Mouse (Mus musculus) limb, embryonic 11.5 days (tissue): Measurements from ENCODE around the gene Casz1. TPM values are rescaled to one million over a fixed set of nuclear protein-coding genes. Genes with fewer than 3 reads are reported as not detected.

Experiments
- ATAC-seq: fragments of 200-750 bp; cut with Nextera tagmentation; 2 replicates; pipeline ENCODE4 v1.8.0; 2017; ENCODE audit warnings: low read depth; ENCODE audit not compliant: insufficient number of reproducible peaks, low FRiP score, low TSS enrichment
- DNase-seq: peaks from one replicate; pipeline ENCODE4 v3.0.0-alpha.2; 2015; ENCODE audit warnings: low spot score
- H3K27ac ChIP-seq: fragments of 300-500 bp; sonication (generic); replicated peaks from 2 replicates; pipeline ENCODE4 v1.5.1; 2014; ENCODE audit warnings: low read depth, mild to moderate bottlenecking, low read length
- H3K27me3 ChIP-seq: fragments of 300-500 bp; sonication (generic); 2 replicates; pipeline ENCODE4 v1.6.1; 2014; ENCODE audit warnings: mild to moderate bottlenecking, low read length, mixed read lengths; ENCODE audit not compliant: control insufficient read depth, insufficient read depth
- H3K36me3 ChIP-seq: fragments of 300-500 bp; sonication (generic); 2 replicates; pipeline ENCODE4 v1.6.1; 2014; ENCODE audit warnings: mild to moderate bottlenecking, low read length, moderate library complexity, mixed read lengths; ENCODE audit not compliant: control insufficient read depth, insufficient read depth
- H3K4me1 ChIP-seq: fragments of 300-500 bp; sonication (generic); 2 replicates; pipeline ENCODE4 v1.6.1; 2014; ENCODE audit warnings: low read length, mixed read lengths; ENCODE audit not compliant: control insufficient read depth, insufficient read depth
- H3K4me2 ChIP-seq: fragments of 300-500 bp; sonication (generic); 2 replicates; pipeline ENCODE4 v1.6.1; 2014; ENCODE audit warnings: low read depth, mild to moderate bottlenecking, moderate library complexity; ENCODE audit not compliant: severe bottlenecking
- H3K4me3 ChIP-seq: fragments of 300-500 bp; sonication (generic); 2 replicates; pipeline ENCODE4 v1.5.1; 2014; ENCODE audit warnings: low read depth, low read length
- H3K9ac ChIP-seq: fragments of 300-500 bp; sonication (generic); 2 replicates; pipeline ENCODE4 v1.6.1; 2014; ENCODE audit warnings: mild to moderate bottlenecking, low read length
- H3K9me3 ChIP-seq: fragments of 300-500 bp; sonication (generic); 2 replicates; pipeline ENCODE4 v1.6.1; 2016; ENCODE audit warnings: low read length; ENCODE audit not compliant: control insufficient read depth
- WGBS: fragments of 180-500 bp; shearing (Covaris S2); extraction: QIAGEN DNeasy Blood & Tissue Kit; methylation state at CpG from one replicate; pipeline ENCODE4 v1.1.7; 2014; 5-methylcytosine and 5-hydroxymethylcytosine counted together
- polyA plus RNA-seq: library from polyadenylated mRNA; unstranded; fragments of >200 nt; fragmentation: Nextera tagmentation; extraction: Ambion mirVana; gene quantifications from 2 replicates; pipeline ENCODE4 v1.2.1, GENCODE M21; 2014

The Casz1 gene
- polyA plus RNA-seq, 1 experiment from 2014 or later = 1.6 TPM

DNA sequence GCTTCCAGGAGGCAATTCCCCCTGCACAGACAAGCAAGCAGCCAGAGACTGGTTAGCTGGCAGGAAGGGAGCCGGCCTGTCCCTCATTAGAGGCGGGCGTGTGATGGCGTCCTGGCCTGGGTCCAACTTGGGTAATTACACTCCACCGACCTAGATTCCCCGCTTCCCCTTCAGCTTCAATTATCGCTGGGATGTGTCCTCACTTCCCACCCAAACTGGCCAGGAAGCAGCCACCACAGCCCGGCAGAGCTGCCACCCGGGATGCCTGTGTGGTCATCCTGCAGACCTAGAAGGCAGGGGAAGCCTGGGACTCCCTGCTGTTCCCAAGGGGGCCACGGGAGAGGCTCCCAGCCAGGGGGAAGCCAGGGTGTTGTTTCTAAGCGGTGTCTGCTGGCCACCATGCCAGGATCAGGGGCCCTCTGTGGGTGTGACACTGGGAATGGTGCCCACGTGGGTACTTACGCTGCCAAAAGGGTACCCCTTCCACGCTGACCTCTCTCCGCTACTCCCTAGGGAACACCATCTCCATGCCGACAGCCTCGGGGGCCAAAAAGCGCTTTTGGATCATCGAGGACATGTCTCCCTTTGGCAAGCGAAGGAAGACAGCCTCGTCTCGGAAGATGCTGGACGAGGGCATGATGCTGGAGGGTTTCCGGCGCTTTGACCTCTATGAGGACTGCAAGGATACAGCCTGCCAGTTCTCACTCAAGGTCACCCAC lies 146.9 kb downstream of the Casz1 start:
- no peaks in the 10 kb centered on the region for H3K36me3 ChIP-seq
- peak overlapping the region; percentile 76; the same call in 1 of the 2 replicates for H3K4me2 ChIP-seq
- H3K27ac ChIP-seq = no peak overlapping the region; the same call in 1 of the 2 replicates
- H3K9ac ChIP-seq = no peak overlapping the region
- H3K4me1 ChIP-seq = peaks cover 52% of the 10 kb centered on the region
- H3K9me3 ChIP-seq = no peaks in the 10 kb centered on the region
- DNase-seq (peak; percentile 78), ATAC-seq (no peak)
- peak overlapping the region; percentile 33; the same call in 1 of the 2 replicates for H3K4me3 ChIP-seq
- peaks cover 37% of the 10 kb centered on the region for H3K27me3 ChIP-seq
- 27% methylated on average over 25 of the region's 25 CpGs for WGBS

DNA sequence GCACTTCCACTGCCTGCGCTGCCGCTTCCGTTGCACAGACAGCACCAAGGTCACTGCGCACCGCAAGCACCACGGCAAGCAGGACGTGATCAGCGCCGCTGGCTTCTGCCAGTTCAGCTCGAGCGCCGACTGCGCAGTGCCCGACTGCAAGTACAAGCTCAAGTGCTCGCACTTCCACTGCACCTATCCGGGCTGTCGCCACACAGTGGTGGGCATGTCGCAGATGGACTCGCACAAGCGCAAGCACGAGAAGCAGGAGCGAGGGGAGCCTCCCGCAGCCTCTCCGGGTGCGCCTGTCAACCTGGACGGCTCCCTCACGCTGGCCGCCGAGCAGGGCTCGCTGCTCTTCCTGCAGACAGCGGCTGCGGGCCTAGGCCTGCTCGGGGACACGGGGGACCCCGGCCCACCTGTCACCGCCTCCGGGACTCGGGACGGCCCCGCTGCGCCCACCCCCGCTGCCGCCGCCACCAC lies 147.6 kb downstream of the Casz1 start:
- DNase-seq (peak; percentile 69), ATAC-seq (no peak)
- H3K4me3 ChIP-seq = peak overlapping the region; percentile 33
- H3K9ac ChIP-seq = 0 out of 2 replicates have a peak overlapping the region, but pooled peaks have one; percentile 43
- peaks cover 55% of the 10 kb centered on the region for H3K4me1 ChIP-seq
- 1% methylated on average over 41 of the region's 44 CpGs for WGBS
- no peaks in the 10 kb centered on the region for H3K36me3 ChIP-seq
- H3K9me3 ChIP-seq = no peaks in the 10 kb centered on the region
- peaks cover 37% of the 10 kb centered on the region for H3K27me3 ChIP-seq
- H3K27ac ChIP-seq = no peak overlapping the region
- H3K4me2 ChIP-seq = peak overlapping the region; percentile 76

DNA sequence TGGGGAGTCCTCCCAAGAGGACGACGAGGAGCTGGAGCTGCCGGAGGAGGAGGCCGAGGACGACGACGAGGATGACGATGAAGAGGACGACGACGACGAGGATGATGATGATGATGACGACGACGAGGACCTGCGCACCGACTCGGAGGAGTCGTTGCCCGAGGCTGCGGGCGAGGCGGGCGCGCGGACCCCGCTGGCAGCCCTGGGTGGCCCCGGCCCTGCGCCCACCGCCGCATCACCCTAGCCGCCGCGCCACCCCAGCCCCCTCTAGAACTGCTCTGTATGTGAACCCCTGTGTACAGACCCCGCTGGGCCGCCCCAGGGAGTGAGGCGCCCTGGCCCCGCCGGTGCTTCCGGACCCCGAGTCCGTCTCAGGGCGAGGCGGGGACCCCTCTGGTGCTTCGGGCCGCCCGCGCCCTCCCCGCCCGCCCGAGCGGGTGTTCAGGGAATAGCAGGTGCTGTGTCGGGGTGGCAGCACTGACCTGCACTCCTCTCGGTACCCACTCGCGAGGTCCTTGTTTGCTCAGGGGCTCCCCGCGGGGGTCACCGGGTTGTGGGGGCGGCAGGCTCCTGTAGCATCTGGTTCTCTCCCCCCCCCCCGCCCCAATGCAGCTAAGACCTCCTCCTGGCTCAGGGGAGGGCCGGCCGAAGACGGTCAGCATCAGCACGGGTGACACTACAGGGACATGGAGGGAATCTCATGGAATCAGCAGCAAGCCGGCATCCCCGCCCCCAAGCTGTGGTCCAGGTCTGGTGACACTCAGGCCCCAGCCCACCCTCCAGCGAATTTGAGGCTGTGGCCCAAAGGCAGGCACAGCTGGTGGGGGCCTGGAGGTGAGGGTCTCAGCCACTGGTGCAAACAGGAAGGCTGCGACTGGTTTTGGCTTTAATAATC lies 148.3 kb downstream of the Casz1 start:
- Histone ChIP-seq H3K9me3 (no peaks in the 10 kb centered on the region), H3K4me1 (peaks cover 54% of the 10 kb centered on the region), H3K27me3 (peaks cover 37% of the 10 kb centered on the region), H3K27ac (no peak overlapping the region), H3K4me3 (peak overlapping the region; percentile 33), H3K4me2 (peak overlapping the region; percentile 76), H3K36me3 (no peaks in the 10 kb centered on the region), H3K9ac (peak overlapping the region; percentile 43; the same call in 1 of the 2 replicates)
- DNase-seq (no peak), ATAC-seq (0 out of 2 replicates have a peak, but pooled peaks have one; percentile 22)
- 2% methylated on average over 67 of the region's 69 CpGs for WGBS

DNA sequence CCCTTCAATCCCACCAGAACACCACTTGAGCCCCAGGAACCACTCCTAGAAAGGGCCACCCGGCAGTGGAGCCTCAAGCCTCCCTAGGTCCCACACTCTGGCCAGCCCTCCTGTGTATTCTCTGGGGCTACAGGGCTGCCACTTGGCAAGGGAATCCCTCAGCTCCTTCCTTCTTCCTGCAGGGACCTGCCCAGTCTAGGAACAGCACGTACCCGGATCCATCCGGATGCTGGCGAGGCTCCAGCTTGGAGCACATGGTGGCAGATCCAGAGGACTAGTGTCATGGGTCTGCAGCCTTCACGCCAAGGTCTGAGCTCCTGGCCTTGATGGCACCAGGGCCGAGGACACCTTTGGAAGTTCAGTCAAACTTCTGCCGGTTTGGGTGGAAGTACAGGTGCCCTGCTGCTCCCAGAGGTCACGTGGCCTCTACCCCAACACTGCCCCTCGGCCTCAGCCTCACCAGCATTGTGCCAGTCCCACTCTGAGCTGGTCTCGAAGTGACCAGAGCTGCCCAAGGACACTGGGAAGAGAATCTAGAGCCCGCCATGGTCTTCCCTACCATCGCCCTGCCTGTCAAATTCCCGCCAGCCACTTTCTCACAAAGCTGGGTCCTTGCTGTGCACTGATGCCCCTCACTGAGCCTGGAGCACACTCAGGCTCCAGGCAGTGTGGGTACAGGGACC lies 151.0 kb downstream of the Casz1 start:
- Histone ChIP-seq H3K4me1 (peaks cover 46% of the 10 kb centered on the region), H3K36me3 (peaks cover 4% of the 10 kb centered on the region; the same call in 1 of the 2 replicates), H3K27ac (no peak overlapping the region), H3K9me3 (no peaks in the 10 kb centered on the region), H3K4me2 (no peak overlapping the region), H3K9ac (no peak overlapping the region), H3K4me3 (no peak overlapping the region), H3K27me3 (peaks cover 34% of the 10 kb centered on the region)
- ATAC-seq = no peak
- DNase-seq = no peak
- WGBS = 88% methylated on average over 14 of the region's 14 CpGs

DNA sequence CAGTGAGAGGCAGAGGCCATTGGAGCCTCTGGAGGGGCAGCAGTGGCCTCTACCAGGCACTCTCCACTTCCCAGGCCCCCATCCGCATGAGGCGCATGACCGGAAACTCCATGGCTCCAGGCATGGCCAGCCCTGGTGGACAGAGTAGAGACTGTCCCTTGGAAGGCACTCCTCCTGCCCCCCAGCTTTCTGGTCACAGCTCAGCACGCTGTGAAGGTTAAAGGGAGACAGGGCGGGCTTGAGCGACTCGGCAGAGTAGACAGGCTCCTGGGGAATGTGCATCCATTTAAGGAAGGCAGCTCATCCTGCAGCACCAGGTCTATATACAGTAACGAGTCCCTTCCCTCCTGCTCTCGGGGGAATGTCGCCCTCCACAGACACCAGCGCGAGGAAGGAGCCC lies 155.8 kb downstream of the Casz1 start:
- DNase-seq = no peak

DNA sequence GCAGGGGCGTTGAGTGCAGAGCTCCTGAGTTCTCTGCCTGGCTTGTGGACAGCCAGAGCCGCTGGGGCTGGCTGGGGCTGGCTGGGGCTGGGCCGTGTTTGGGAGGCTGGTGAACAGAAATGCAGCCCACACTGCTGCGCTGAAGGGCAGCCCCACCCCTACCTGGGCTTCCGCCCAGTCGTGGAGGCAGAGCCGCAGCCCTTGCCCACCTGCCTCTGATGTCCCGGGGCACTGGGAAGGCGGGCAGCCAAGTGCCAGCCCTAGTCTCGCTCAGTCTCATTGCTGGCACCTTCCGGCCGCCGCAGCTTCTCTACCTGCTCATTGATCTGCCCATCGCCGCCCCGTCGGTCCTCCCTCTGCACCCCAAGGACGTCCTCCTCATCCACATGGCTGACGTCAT lies 156.9 kb downstream of the Casz1 start:
- no peak overlapping the region for H3K27ac ChIP-seq

More for the DNA sequence above, 155.8 kb downstream of the Casz1 start:
- H3K4me1 ChIP-seq = peaks cover 32% of the 10 kb centered on the region
- H3K9ac ChIP-seq = no peak overlapping the region
- ATAC-seq = no peak
- no peak overlapping the region for H3K4me2 ChIP-seq
- H3K27me3 ChIP-seq = no peaks in the 10 kb centered on the region
- no peak overlapping the region for H3K27ac ChIP-seq
- peaks cover 7% of the 10 kb centered on the region; the same call in 1 of the 2 replicates for H3K36me3 ChIP-seq
- WGBS = 78% methylated on average over 12 of the region's 12 CpGs
- H3K4me3 ChIP-seq = no peak overlapping the region
- no peaks in the 10 kb centered on the region for H3K9me3 ChIP-seq

DNA sequence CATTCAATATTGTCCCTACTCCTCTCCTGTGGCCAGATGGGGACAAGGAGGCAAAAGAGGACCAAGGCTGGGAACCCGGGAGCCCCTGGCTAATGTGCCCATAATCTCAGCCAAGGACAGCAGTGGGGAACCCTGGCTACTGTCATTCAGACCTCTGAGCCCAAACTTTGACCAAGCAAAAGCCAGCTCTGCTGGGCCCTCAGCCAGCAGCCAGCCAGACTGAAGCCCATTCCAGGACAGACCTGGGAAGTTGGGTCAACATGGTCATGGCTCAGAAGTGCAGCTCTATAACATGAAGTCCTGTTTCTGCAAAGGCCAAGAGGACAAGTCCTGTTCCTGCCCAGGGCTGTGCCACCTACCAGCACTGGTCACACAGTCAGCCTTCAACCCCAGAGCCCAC lies 157.9 kb downstream of the Casz1 start:
- H3K4me3 ChIP-seq = no peak overlapping the region
- H3K27me3 ChIP-seq = no peaks in the 10 kb centered on the region
- H3K4me2 ChIP-seq = no peak overlapping the region
- no peak for DNase-seq
- H3K9me3 ChIP-seq = no peaks in the 10 kb centered on the region
- WGBS = 75% methylated on average over 1 of the region's 1 CpGs
- H3K36me3 ChIP-seq = peaks cover 7% of the 10 kb centered on the region; the same call in 1 of the 2 replicates
- H3K4me1 ChIP-seq = peaks cover 41% of the 10 kb centered on the region
- no peak overlapping the region for H3K9ac ChIP-seq
- no peak for ATAC-seq
- H3K27ac ChIP-seq = no peak overlapping the region

More for the DNA sequence above, 156.9 kb downstream of the Casz1 start:
- Histone ChIP-seq H3K4me2 (no peak overlapping the region), H3K4me1 (peaks cover 42% of the 10 kb centered on the region), H3K9ac (no peak overlapping the region), H3K27me3 (no peaks in the 10 kb centered on the region), H3K4me3 (no peak overlapping the region), H3K9me3 (no peaks in the 10 kb centered on the region), H3K36me3 (peaks cover 7% of the 10 kb centered on the region; the same call in 1 of the 2 replicates)
- no peak for ATAC-seq
- 92% methylated on average over 19 of the region's 19 CpGs for WGBS
- DNase-seq = no peak
